Mouse (Mus musculus) heart, embryonic 14.5 days (tissue): ENCODE measurements around the gene Slc22a27. TPM values are rescaled to one million over a fixed set of nuclear protein-coding genes. Genes with fewer than 3 reads are reported as not detected.
"Not testable (repeated sequence)": the region's sequence is repeated elsewhere in the genome, so short reads cannot be mapped to it uniquely, and the experiment has no call there.

ENCODE experiments used
- ATAC-seq: fragments of 200-750 bp; cut with Nextera tagmentation; 2 replicates; pipeline ENCODE4 v1.8.0; 2017; ENCODE audit warnings: low read depth, moderate TSS enrichment; ENCODE audit not compliant: insufficient number of reproducible peaks, insufficient read depth, low FRiP score
- H3K27ac ChIP-seq, 2 experiments: fragments of 200-500 bp in 1 of 2; fragments of 300-500 bp in 1 of 2; sonication (generic) in 1 of 2; replicated peaks in 1 of 2; 2 replicates each; pipeline ENCODE4 v1.5.1; 2012 to 2014; ENCODE audit warnings: low read depth in 2 of 2, low read length in 2 of 2, control low read depth in 1 of 2, mild to moderate bottlenecking in 1 of 2, mixed read lengths in 1 of 2; ENCODE audit not compliant: control insufficient read depth in 1 of 2, insufficient read depth in 1 of 2
- H3K27me3 ChIP-seq: fragments of 300-500 bp; sonication (generic); 2 replicates; pipeline ENCODE4 v1.6.1; 2014; ENCODE audit warnings: mild to moderate bottlenecking, low read length, control low read depth; ENCODE audit not compliant: control insufficient read depth, insufficient read depth
- H3K36me3 ChIP-seq: fragments of 300-500 bp; sonication (generic); 2 replicates; pipeline ENCODE4 v1.6.1; 2014; ENCODE audit warnings: mild to moderate bottlenecking, control low read depth, low read length, mixed read lengths; ENCODE audit not compliant: control insufficient read depth, insufficient read depth
- H3K4me1 ChIP-seq, 2 experiments: fragments of 200-500 bp in 1 of 2; fragments of 300-500 bp in 1 of 2; sonication (generic) in 1 of 2; 2 replicates each; pipeline ENCODE4 v1.6.1; 2012 to 2014; ENCODE audit warnings: low read length in 2 of 2, control low read depth in 1 of 2, mixed read lengths in 1 of 2; ENCODE audit not compliant: control insufficient read depth in 2 of 2, insufficient read depth in 2 of 2
- H3K4me2 ChIP-seq: fragments of 300-500 bp; sonication (generic); 2 replicates; pipeline ENCODE4 v1.6.1; 2014; ENCODE audit warnings: mild to moderate bottlenecking, low read length
- H3K4me3 ChIP-seq, 2 experiments: fragments of 200-500 bp in 1 of 2; fragments of 300-500 bp in 1 of 2; sonication (generic) in 1 of 2; 2 replicates each; pipeline ENCODE4 v1.5.1; 2012 to 2014; ENCODE audit warnings: low read length in 2 of 2, mild to moderate bottlenecking in 2 of 2, control low read depth in 1 of 2, low read depth in 1 of 2, moderate library complexity in 1 of 2; ENCODE audit not compliant: control insufficient read depth in 1 of 2, insufficient read depth in 1 of 2
- H3K9ac ChIP-seq: fragments of 300-500 bp; sonication (generic); 2 replicates; pipeline ENCODE4 v1.6.1; 2014; ENCODE audit warnings: mild to moderate bottlenecking, low read length
- H3K9me3 ChIP-seq: fragments of 300-500 bp; sonication (generic); 2 replicates; pipeline ENCODE4 v1.6.1; 2016; ENCODE audit warnings: low read length, control low read depth; ENCODE audit not compliant: control insufficient read depth
- WGBS: fragments of 180-500 bp; shearing (Covaris S2); extraction: QIAGEN DNeasy Blood & Tissue Kit; methylation state at CpG from one replicate; pipeline ENCODE4 v1.1.7; 2014; 5-methylcytosine and 5-hydroxymethylcytosine counted together
- polyA plus RNA-seq: library from polyadenylated mRNA; unstranded; fragments of >200 nt; fragmentation: Nextera tagmentation; extraction: Ambion mirVana; gene quantifications from 2 replicates; pipeline ENCODE4 v1.2.1, GENCODE M21; 2014

The Slc22a27 gene
- not detected in 2 replicates for polyA plus RNA-seq

DNA sequence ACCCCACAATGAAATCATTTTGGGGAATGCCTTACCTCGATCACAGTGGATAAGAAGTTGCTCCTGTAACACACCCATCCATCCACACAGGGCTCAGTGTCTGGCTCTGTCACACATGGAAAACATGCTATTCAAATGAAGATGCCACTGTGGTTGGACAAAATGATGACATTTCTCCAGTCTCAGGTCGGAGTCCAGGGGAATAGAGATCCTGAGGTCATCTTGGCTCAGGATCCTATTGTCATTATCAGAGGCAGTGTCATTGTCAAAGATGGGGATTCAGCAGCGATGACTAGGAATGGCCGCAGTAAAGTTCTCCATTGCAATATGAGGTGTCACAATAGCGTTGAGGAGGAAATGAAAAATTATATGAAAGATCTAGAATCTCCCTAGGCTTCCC, at the start of gene Slc22a27:
Gene Slc22a27 (minus strand): TSS at position 101 of the 400 bp plus-strand sequence.
- not testable (repeated sequence) for H3K4me3 ChIP-seq, H3K9ac ChIP-seq, H3K9me3 ChIP-seq, H3K4me1 ChIP-seq, H3K27me3 ChIP-seq, H3K27ac ChIP-seq, H3K36me3 ChIP-seq, ATAC-seq, H3K4me2 ChIP-seq
- 63% methylated on average over 5 of the region's 5 CpGs for WGBS

DNA sequence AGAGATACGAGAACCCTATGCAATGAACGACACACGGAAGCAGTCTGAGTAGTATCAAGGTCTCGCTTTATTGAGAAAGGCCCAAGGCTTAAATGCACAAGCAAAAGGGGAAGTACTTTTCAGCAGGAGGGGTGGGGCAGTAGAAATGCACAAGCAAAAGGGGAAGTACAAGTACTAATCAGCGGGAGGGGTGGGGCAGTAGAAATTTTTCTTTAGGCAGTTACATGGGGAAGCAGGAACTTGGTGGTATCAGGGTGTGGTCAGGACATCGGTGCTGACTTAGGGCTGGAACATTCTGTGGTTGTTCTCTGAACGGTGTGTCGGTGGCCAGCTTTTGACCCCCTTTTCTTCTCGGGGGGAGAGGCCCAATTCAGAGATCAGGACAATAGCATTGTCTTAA, 45.8 kb upstream of the Slc22a27 start:
- H3K9me3 ChIP-seq, H3K4me3 ChIP-seq, H3K9ac ChIP-seq, ATAC-seq, H3K36me3 ChIP-seq, H3K27me3 ChIP-seq, H3K4me2 ChIP-seq, H3K4me1 ChIP-seq, H3K27ac ChIP-seq: not testable (repeated sequence)
- WGBS = 84% methylated on average over 9 of the region's 9 CpGs

DNA sequence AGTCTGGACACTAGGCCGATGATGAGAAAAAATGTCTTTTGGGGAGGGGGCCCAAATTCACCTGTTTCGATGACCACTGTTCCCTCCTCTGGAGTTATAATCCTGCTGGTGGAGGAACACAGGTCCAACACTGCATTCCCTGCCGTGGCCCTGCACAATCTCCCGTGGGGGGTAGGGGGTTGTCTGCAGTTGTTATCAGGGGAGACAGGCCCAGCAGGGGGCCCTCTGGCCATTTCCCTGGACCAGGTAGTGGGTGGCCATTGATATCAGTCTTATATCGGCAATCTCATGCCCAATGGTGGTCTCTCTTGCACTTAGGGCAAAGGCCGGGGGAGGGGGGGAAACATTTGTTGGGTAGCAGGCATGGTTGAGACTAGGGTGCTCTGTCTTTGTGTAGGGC, 43.3 kb upstream of the Slc22a27 start:
- not testable (repeated sequence) for H3K9ac ChIP-seq, ATAC-seq, H3K4me3 ChIP-seq, H3K9me3 ChIP-seq, H3K27ac ChIP-seq, H3K4me1 ChIP-seq, H3K4me2 ChIP-seq, H3K27me3 ChIP-seq, H3K36me3 ChIP-seq
- 84% methylated on average over 6 of the region's 6 CpGs for WGBS

DNA sequence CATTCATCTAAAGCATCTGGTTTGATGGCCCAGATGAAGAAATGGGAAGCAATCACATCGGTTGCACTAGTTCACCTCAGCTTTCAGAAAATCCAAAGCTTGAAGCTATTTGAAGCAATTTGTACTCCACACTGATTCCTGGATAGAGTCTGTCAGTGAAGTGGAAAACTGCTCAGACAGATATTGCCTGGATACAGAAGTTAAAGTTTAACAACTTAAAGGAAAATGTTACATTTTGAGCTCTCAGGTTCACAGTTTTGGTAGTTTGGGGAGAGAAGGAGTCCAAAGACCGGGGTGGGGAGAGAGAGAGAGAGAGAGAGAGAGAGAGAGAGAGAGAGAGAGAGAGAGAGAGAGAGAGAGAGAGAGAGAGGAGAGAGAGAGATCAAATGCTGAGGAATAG, 2.9 kb upstream of the Slc22a27 start:
- H3K27me3 ChIP-seq = no peaks in the 10 kb centered on the region
- H3K9ac ChIP-seq = no peak overlapping the region
- WGBS = 66% methylated on average over 2 of the region's 2 CpGs
- no peak for ATAC-seq
- H3K4me1 ChIP-seq = no peaks in the 10 kb centered on the region
- no peaks in the 10 kb centered on the region for H3K9me3 ChIP-seq
- no peak overlapping the region for H3K4me3 ChIP-seq
- no peak overlapping the region for H3K27ac ChIP-seq
- H3K4me2 ChIP-seq = no peak overlapping the region
- H3K36me3 ChIP-seq = no peaks in the 10 kb centered on the region

DNA sequence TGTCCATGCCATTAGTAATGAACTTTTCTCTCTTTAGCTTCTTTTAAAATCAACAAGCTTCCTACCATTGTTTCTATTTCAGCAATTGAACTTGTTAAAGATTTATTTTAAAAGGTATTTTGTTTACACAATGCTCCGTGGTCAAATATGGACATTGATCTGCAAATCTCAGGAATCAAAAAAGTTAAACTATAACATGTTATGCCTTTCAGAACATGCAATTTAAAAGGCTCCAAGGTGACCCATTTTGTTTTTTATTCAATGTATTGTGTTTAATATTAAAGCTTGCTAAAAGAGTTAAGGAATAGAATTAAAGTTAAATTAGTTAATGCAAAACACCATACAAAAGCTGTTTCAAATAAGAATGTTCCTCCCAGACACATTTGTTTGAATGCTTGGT, 723 bp upstream of the Slc22a27 start:
- H3K9me3 ChIP-seq, H3K4me2 ChIP-seq, H3K4me3 ChIP-seq, H3K36me3 ChIP-seq, ATAC-seq, H3K27me3 ChIP-seq, H3K4me1 ChIP-seq, H3K9ac ChIP-seq, H3K27ac ChIP-seq: not testable (repeated sequence)
- WGBS = 30% methylated on average over 1 of the region's 1 CpGs

DNA sequence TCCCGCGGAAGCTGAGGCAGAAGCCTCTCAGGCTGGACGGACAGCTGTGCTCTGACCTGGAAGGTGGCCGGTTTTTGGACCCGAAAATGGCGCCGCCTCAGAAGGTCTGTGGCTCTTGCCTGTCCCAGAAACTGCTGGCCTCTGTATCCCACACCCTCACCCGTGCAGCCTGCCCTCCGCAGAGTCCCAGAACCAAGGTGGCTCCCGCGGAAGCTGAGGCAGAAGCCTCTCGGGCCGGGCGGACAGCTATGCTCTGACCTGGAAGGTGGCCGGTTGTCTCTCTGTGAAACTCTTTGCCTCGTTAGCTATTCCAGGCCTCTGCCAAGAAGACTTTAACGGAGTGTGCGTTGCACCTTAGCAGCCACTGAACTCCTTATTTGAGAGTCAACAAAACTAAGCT, 26.4 kb downstream of the Slc22a27 start:
- not testable (repeated sequence) for H3K27me3 ChIP-seq, H3K36me3 ChIP-seq, H3K27ac ChIP-seq, ATAC-seq, H3K4me1 ChIP-seq, H3K4me2 ChIP-seq, H3K9me3 ChIP-seq, H3K4me3 ChIP-seq, H3K9ac ChIP-seq
- 82% methylated on average over 18 of the region's 18 CpGs for WGBS

DNA sequence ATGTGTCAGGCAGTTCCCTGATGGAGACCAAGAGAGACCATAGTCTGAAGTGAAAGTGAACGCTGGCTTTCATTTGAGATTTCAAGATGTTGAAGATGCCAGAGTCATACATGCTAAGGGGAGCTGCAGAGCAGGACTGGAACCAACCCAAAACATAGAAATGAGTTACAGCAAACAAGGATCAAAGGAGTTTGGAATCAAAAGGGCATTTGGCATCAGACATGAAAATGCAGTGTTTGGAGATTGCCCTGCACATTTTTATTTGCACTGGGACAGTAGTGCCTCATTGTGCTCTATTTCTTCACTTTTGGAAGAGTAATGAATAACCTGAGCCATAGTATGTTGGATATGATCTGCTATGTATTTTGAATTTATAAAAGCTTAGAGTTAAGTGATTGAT, 89.2 kb downstream of the Slc22a27 start:
- Histone ChIP-seq H3K4me2 (no peak overlapping the region), H3K36me3 (no peaks in the 10 kb centered on the region)
- WGBS = 76% methylated on average over 1 of the region's 1 CpGs

DNA sequence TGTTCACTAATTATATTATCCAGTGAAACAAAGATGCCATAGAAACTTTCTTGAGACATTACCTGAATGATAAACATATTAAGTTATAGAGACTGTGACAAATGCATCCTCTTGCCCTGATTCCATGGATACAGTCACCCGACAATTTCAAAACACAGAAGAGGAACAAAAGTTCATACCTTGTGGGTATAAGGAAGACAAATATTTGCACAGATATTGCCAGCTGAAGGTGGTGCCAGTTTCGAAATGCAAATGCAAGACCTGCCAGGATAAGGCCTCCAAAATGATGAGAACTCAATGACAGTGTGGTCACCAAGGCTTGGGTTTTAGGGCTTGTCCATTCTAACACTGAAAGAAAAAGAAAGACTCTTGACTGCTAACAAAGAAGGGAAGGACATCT, 136.0 kb downstream of the Slc22a27 start:
- no peak overlapping the region for H3K9ac ChIP-seq
- no peak for ATAC-seq
- no peaks in the 10 kb centered on the region for H3K36me3 ChIP-seq
- H3K27me3 ChIP-seq = no peaks in the 10 kb centered on the region
- WGBS = 50% methylated on average over 2 of the region's 2 CpGs
- peaks cover 6% of the 10 kb centered on the region for H3K9me3 ChIP-seq
- H3K4me2 ChIP-seq = no peak overlapping the region
- H3K27ac ChIP-seq = no peak overlapping the region
- no peak overlapping the region for H3K4me3 ChIP-seq
- H3K4me1 ChIP-seq = no peaks in the 10 kb centered on the region

More for the DNA sequence above, 89.2 kb downstream of the Slc22a27 start:
- ATAC-seq = no peak
- Histone ChIP-seq H3K27ac (no peak overlapping the region), H3K9ac (no peak overlapping the region), H3K27me3 (no peaks in the 10 kb centered on the region), H3K4me1 (no peaks in the 10 kb centered on the region), H3K9me3 (no peaks in the 10 kb centered on the region), H3K4me3 (no peak overlapping the region)
